In the genomic region with DNA sequence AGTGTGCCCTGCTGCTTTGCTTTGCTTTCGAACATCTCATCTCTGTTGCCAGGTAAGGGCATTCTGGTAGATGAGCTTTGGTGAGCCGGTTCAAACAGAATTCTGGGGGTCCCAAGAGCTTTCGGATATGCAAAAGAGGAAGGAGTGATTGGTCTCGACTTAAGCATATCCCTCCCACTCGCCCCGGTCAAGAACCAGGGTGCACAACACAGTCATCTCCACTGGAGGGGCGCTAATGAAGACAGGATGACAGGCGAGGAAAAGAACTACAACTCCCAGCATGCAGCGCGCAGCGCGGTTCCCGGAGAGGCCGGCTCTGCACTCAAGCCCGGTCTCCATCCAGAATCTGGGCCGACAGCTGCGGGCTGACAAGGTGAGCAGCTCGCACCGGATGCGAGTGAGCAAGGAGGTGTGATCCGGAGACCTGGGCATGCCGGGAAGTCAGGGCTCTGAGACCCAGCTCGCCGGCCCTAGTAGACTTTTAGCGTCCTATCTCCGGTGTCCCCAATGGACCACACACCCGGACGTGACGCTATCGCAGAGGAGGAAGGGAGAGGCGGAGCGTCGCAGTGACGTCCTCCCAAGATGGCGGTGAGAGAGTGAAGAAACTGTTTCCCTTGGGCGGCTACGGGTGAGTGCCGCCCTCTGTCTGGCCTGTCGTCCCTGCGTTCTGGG, we compare ENCODE assay signal across 8 mouse cellular contexts. TPM values are rescaled to one million over a fixed set of nuclear protein-coding genes. Genes with fewer than 3 reads are reported as not detected.
DNase-seq lines count a peak whose midpoint lies in the region; ATAC-seq and TF ChIP-seq lines count a peak whose summit lies in the region.

A gene (plus strand): TSS at position 1 of the 675 bp plus-strand sequence.

- H3K4me3 ChIP-seq in forebrain, embryonic 10.5 days: peak within 1 kb of the TSS; percentile 92
- H3K4me3 ChIP-seq in heart, embryonic 15.5 days: peak within 1 kb of the TSS; percentile 76
- H3K4me3 ChIP-seq in liver, embryonic 14.5 days (ENCODE audit: insufficient read depth in 1 of 2, low read depth in 2 of 2, low read length in 2 of 2): peak within 1 kb of the TSS; percentile 69 to 88
- peak within 1 kb of the TSS; percentile 88 for H3K4me3 ChIP-seq in neural tube, embryonic 11.5 days (ENCODE audit: low read depth, low read length)
- H3K4me3 ChIP-seq in stomach, postnatal 0 days (ENCODE audit: low read depth, low read length): peak within 1 kb of the TSS; percentile 88

- peak; percentile 95 to 98 for DNase-seq in CD8-positive naive resting alpha-beta T cell, adult 2 months (ENCODE audit: low read depth in 2 of 2, low spot score in 2 of 2)
- peak; percentile 87 for DNase-seq in c-Kit-positive CD71-negative TER-119-negative erythroid progenitor cells, embryonic 14.5 days (ENCODE audit: low read depth)
- peak; percentile 98 for DNase-seq in forebrain, embryonic 10.5 days (ENCODE audit: extremely low spot score, low spot score)
- peak; percentile 97 for DNase-seq in kidney, postnatal 25 days
- DNase-seq in liver, embryonic 14.5 days (ENCODE audit: low read depth in 3 of 3, low spot score in 3 of 3): peak; percentile 89 to 95 (median 91)
- peak; percentile 98 for DNase-seq in neural tube, embryonic 11.5 days (ENCODE audit: low spot score)
- DNase-seq in stomach, postnatal 0 days (ENCODE audit: low spot score): peak; percentile 95

- TF ChIP-seq EP300 in liver, embryonic 14.5 days (IDR thresholded peaks at IDR 0.05; ENCODE audit: low read depth): no peak
- no peak for TF ChIP-seq EP300 in stomach, postnatal 0 days (optimal IDR thresholded peaks at IDR 0.05)

- H3K9me3 ChIP-seq in forebrain, embryonic 10.5 days: no peaks in the 10 kb centered on the region
- no peaks in the 10 kb centered on the region for H3K9me3 ChIP-seq in heart, embryonic 15.5 days (replicated peaks)
- no peaks in the 10 kb centered on the region for H3K9me3 ChIP-seq in liver, embryonic 14.5 days (ENCODE audit: control insufficient read depth, low read length)
- no peaks in the 10 kb centered on the region for H3K9me3 ChIP-seq in neural tube, embryonic 11.5 days (ENCODE audit: control insufficient read depth, low read length)
- H3K9me3 ChIP-seq in stomach, postnatal 0 days (ENCODE audit: control insufficient read depth, low read length): no peaks in the 10 kb centered on the region

- ATAC-seq in heart, embryonic 15.5 days (replicated peaks; ENCODE audit: insufficient number of reproducible peaks, insufficient read depth, low FRiP score, low read depth): peak; percentile 92
- ATAC-seq in liver, embryonic 14.5 days (ENCODE audit: insufficient read depth): peak; percentile 91
- ATAC-seq in neural tube, embryonic 11.5 days (ENCODE audit: insufficient read depth, low FRiP score, low TSS enrichment): peak; percentile 93
- ATAC-seq in stomach, postnatal 0 days (ENCODE audit: low FRiP score, low TSS enrichment): peak; percentile 96

- peaks cover 20% of the 10 kb centered on the region for H3K4me1 ChIP-seq in forebrain, embryonic 10.5 days
- peaks cover 13% of the 10 kb centered on the region for H3K4me1 ChIP-seq in heart, embryonic 15.5 days (replicated peaks)
- peaks cover 4 to 9% of the 10 kb centered on the region in 2 experiments for H3K4me1 ChIP-seq in liver, embryonic 14.5 days (replicated peaks; ENCODE audit: control insufficient read depth in 2 of 2, insufficient read depth in 2 of 2, low read length in 1 of 2)
- H3K4me1 ChIP-seq in neural tube, embryonic 11.5 days (ENCODE audit: control insufficient read depth, insufficient read depth, low read length): peaks cover 6% of the 10 kb centered on the region; the same call in 1 of the 2 replicates
- peaks cover 7% of the 10 kb centered on the region; the same call in 1 of the 2 replicates for H3K4me1 ChIP-seq in stomach, postnatal 0 days (replicated peaks; ENCODE audit: control insufficient read depth, insufficient read depth)

- peak within 1 kb of the TSS; percentile 92 for H3K4me2 ChIP-seq in heart, embryonic 15.5 days
- peak within 1 kb of the TSS; percentile 93 for H3K4me2 ChIP-seq in liver, embryonic 14.5 days (ENCODE audit: low read depth)
- H3K4me2 ChIP-seq in neural tube, embryonic 11.5 days (ENCODE audit: low read depth): peak within 1 kb of the TSS; percentile 69
- H3K4me2 ChIP-seq in stomach, postnatal 0 days (replicated peaks; ENCODE audit: low read depth): peak within 1 kb of the TSS; percentile 75

- H3K27ac ChIP-seq in forebrain, embryonic 10.5 days: peak within 1 kb of the TSS; percentile 94
- peak within 1 kb of the TSS; percentile 98 for H3K27ac ChIP-seq in heart, embryonic 15.5 days
- peak within 1 kb of the TSS; percentile 81 for H3K27ac ChIP-seq in liver, embryonic 14.5 days
- peak within 1 kb of the TSS; percentile 95 for H3K27ac ChIP-seq in neural tube, embryonic 11.5 days (ENCODE audit: low read depth, low read length)
- H3K27ac ChIP-seq in stomach, postnatal 0 days (replicated peaks): peak within 1 kb of the TSS; percentile 97

- H3K27me3 ChIP-seq in forebrain, embryonic 10.5 days (ENCODE audit: poor library complexity, severe bottlenecking): peaks cover 26% of the 10 kb centered on the region
- H3K27me3 ChIP-seq in heart, embryonic 15.5 days: 0 out of 2 replicates have a peak, but pooled peaks cover 9% of the 10 kb centered on the region
- peaks cover 3% of the 10 kb centered on the region; the same call in 1 of the 2 replicates for H3K27me3 ChIP-seq in liver, embryonic 14.5 days (ENCODE audit: control insufficient read depth, insufficient read depth, low read length)
- H3K27me3 ChIP-seq in neural tube, embryonic 11.5 days (ENCODE audit: control insufficient read depth, insufficient read depth, low read length): no peaks in the 10 kb centered on the region
- no peaks in the 10 kb centered on the region for H3K27me3 ChIP-seq in stomach, postnatal 0 days (ENCODE audit: control insufficient read depth, insufficient read depth, low read length)

- peak within 1 kb of the TSS; percentile 87 for H3K9ac ChIP-seq in heart, embryonic 15.5 days
- peak within 1 kb of the TSS; percentile 78 for H3K9ac ChIP-seq in liver, embryonic 14.5 days (replicated peaks)
- H3K9ac ChIP-seq in neural tube, embryonic 11.5 days (ENCODE audit: low read length): peak within 1 kb of the TSS; percentile 76
- H3K9ac ChIP-seq in stomach, postnatal 0 days (ENCODE audit: low read length): peak within 1 kb of the TSS; percentile 91

- TF ChIP-seq CTCF in liver, embryonic 14.5 days (IDR thresholded peaks at IDR 0.05; ENCODE audit: low read depth): peak; percentile 75
- peak; percentile 68 for TF ChIP-seq CTCF in stomach, postnatal 0 days (IDR thresholded peaks at IDR 0.05; ENCODE audit: low read depth)

- WGBS in forebrain, embryonic 10.5 days: under 1% methylated on average over 40 of the region's 40 CpGs
- under 1% methylated on average over 40 of the region's 40 CpGs for WGBS in heart, embryonic 15.5 days
- under 1% methylated on average over 40 of the region's 40 CpGs for WGBS in liver, embryonic 14.5 days (ENCODE audit: insufficient replicate concordance)
- WGBS in neural tube, embryonic 11.5 days: under 1% methylated on average over 40 of the region's 40 CpGs
- WGBS in stomach, postnatal 0 days: under 1% methylated on average over 40 of the region's 40 CpGs

- H3K36me3 ChIP-seq in forebrain, embryonic 10.5 days (replicated peaks): peaks cover 27% of the 10 kb centered on the region
- H3K36me3 ChIP-seq in heart, embryonic 15.5 days: peaks cover 17% of the 10 kb centered on the region
- peaks cover 9% of the 10 kb centered on the region for H3K36me3 ChIP-seq in liver, embryonic 14.5 days (replicated peaks; ENCODE audit: control insufficient read depth, insufficient read depth, low read depth)
- H3K36me3 ChIP-seq in neural tube, embryonic 11.5 days (ENCODE audit: control insufficient read depth, insufficient read depth, low read length): no peaks in the 10 kb centered on the region
- peaks cover under 1% of the 10 kb centered on the region; the same call in 1 of the 2 replicates for H3K36me3 ChIP-seq in stomach, postnatal 0 days (ENCODE audit: control insufficient read depth, insufficient read depth, low read length)

RNA-seq across cellular contexts. Expression of the gene that starts here (rescaled TPM):
- polyA plus RNA-seq in forebrain, embryonic 10.5 days (2016; fragmentation: Nextera tagmentation; extraction: Ambion mirVana): 29.9 and 31.0 TPM in 2 replicates
- 21.2 and 23.2 TPM in 2 replicates for polyA plus RNA-seq in heart, embryonic 15.5 days (2015; fragmentation: Nextera tagmentation; extraction: Ambion mirVana)
- 3.5 and 5.8 TPM in 2 replicates for polyA plus RNA-seq in liver, embryonic 14.5 days (2012; rRNA removed)
- polyA plus RNA-seq in liver, embryonic 14.5 days (2014; fragmentation: Nextera tagmentation; extraction: Ambion mirVana): 10.7 and 13.2 TPM in 2 replicates
- polyA plus RNA-seq in neural tube, embryonic 11.5 days (2014; fragmentation: Nextera tagmentation; extraction: Ambion mirVana): 41.9 and 44.6 TPM in 2 replicates
- 11.2 and 12.0 TPM in 2 replicates for polyA plus RNA-seq in stomach, postnatal 0 days (2015; fragmentation: Nextera tagmentation; extraction: Ambion mirVana)

Comparison
In these comparisons a context has a peak if more than half of its experiments do, and no peak if none do; other contexts are left out.
1. Peak in every context shown above with its lines: DNase-seq, ATAC-seq, H3K4me3 ChIP-seq and H3K27ac ChIP-seq.